Mouse (Mus musculus) cerebellum, postnatal 10 days (tissue): Measurements from ENCODE around the gene Plin1.
A peak's percentile ranks its signal among the peaks of the same experiment; 100 is the strongest.

ENCODE experiments used
- DNase-seq, 2 experiments: peaks; one replicate each; pipeline ENCODE4 v3.0.0; 2021; ENCODE audit warnings: mixed read lengths in 2 of 2

Gene Plin1

GRCm38 (mm10) chr7:79732622-79733021, at the start of gene Plin1:
Gene Plin1 (minus strand): TSS chr7:79732903.
- DNase-seq: no peak

GRCm38 (mm10) chr7:79782516-79782855, 49.8 kb upstream of the Plin1 start:
- no peak for DNase-seq

DNA sequence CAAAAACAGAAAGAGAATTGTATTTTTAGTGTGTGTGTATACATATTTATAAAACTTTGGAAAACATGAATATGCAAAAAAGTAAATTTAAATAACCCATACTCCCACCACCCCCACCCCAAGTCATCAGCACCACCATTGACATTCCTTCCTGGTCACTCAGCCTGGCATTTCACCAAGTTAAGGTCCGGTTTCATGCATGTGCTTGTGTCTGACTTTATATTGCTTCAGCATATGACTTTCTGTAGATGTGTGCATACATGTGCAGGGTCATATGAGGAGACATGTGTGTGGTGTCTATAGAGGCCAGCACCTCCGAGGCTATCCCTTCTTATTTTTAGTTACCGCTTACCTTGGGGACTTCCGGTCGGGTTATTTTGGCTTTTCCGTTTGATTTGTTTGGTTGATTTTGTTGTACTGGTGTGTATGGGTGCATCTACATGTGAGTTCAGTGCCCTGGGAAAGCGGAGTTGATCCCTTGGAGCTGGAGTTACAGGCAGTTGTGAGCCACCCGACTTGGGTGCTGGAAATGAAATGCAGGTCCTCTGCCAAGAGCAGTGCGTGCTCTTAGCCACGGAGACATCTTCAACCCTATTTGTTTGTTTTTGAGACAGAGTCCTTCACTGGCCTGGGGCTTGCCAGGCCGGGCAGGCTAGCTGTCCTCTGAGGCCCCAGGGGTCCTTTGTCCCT, 49.3 kb upstream of the Plin1 start:
- DNase-seq: no peak

DNA sequence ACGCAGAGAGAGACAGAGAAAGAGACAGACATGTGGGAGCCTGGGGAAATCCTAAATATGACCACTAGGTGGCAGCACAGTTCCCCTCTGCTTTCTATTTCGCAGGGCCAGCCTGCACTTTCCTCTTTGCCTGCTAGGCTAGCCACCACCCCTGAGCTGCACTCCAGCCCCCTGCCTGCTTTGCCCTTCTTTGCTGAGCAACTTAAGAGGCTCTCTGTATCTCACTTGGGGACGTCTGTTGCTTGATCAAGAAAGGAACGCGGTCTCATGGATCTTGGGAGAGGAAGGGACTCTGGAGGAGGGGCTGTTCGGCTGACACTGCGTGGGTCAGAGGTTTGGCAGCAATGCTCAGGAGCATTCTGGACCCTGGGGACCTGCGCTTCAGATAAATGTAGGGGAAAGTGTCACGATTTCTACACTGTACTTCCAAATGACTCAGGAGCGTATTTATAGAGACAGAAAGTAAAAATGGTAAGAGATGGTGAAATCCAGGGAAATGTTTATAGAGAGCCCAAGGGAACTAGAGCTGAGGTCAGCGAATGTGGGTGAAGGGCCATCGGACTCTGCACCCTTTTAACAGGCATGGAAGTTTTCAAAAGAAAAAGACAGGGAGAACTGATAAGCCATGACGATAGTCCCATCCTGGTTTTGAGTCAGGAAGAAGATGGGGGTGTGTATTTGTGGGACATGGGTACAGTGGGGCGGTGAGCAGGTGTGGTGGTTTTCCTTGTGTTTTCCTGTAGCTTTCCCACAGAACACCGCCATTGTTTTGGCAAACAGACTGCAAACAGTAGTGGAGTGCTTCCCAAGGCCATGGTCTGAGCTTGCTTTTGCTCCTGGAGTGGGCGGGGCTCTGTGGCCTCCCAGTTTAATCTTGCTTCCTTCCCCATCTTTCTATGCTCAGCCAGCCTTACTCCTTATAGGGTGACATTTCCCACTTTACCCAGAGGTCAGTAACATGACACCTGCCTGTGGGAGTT, 48.2 kb upstream of the Plin1 start:
- DNase-seq: peak; percentile 85 to 91

DNA sequence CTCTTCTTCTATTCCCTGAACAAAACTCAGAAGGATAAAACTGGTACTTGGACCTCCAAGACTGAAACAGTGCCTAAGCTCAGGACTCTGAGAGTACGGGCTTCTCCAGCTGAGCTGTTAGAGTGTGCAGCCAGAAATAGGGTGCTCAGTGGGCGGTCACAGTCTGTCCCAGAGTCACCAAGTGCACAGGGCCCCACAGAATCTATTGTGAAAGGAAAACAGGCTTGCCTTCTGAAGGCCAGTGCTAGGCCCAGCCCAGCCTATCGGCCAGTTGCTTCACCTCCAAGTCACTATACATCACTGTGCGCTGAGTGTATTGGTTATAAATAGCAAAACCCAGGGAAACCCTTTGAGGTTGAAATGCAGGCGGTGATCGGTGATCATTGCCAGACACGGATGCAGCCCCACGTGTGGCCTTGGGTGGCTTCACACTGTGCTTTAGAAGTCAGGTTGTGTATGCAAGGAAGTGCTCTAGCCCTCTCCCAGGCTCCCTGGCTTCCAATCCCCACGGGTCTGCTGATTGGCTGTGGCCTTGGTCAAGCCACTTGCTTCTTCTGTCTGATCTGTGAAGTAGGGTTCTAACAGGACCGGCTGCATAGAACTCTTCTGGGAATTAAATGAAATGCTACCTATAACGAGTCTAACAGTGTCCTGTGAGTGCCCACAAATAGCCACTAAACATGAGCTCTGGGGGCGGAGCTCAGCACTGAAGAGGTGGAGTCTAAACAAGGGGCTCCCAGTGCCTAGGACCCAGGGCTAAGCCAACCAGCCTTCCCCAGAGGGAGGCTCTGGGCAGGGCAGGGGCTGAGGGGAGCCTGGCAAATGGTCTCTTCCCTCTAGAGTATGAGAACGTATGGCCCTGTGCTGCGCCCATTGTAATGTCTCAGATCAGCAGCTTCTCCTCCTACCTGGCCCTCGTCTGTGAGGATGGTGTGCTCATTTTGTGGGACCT, 39.1 kb upstream of the Plin1 start:
- no peak for DNase-seq

DNA sequence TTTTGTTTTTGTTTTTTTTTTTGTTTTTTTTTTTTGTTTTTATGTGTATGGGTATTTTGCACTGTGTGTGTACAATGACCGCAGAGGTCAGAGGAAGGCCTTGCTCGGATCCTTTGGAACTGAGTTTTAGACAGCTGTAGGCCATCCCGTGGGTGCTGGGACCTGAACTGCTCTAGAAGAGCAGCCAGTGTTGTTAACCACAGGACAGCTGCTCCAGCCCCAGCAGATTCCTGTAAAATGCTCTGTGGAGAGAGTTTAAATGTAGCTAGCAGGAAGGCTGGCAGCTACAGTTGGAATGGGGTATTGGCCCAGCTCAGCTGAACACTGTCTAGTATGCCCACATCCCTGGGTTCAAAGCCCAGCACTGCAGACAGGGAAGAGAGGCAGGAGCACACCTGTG, 37.0 kb upstream of the Plin1 start:
- no peak for DNase-seq

- no peak for DNase-seq
Measured at GRCm38 (mm10) chr7:79765991-79766390, 33.3 kb upstream of the Plin1 start.

DNA sequence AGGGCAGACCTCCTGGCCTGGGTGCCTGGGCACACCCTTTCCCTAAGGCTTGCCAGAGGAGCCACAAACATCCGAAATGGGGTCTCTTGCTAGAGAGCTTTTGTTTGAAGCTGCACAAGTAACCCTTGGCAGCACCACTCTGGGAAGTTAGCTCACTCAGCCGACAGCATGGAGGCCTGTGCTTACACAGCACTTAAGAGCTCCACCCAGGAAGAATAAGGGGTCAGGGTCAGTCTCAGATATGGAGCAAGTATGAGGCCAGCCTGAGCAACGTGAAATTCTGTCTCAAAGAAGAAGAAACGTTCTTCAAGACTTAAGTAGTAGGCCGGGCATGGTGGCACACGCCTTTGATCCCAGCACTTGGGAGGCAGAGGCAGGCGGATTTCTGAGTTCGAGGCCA, 29.4 kb upstream of the Plin1 start:
- DNase-seq: no peak

DNA sequence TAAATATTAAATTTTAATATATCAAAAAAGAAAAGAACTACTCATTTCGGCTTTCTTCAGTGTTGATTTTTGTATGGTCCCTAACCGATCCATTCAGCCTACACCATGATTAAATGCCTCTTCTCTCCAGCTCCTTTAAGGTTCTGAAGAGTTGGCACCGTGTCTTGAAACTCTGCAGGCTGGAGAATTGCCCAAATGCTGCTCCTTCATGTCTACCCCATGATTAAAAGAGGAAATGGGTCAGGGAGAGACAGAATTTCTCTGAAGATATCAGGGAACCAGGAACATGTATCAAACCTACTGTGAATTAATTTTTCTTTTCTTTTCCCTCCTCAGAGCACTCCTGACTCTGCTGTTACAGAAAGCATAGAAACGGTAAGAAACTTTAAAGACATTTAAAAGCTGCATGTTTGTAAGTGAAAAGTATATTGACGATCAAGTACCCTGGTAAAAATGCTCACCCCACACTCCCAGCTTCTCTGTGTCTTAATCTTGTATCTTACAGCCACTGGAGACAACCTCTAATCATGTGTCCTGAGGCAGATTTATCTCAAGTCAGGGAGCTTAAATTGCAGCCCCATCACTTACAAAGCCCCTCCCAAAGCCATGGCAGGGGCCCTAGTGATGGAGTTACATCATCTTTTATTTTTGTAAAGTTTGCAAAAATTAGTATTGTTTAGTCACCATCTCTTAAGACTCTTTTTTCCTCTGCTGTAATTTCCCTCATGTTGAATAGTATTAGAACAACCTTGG, 28.6 kb upstream of the Plin1 start:
- DNase-seq: peak; percentile 46 to 54

- no peak for DNase-seq
Measured at GRCm38 (mm10) chr7:79759766-79760165, 27.1 kb upstream of the Plin1 start.

DNA sequence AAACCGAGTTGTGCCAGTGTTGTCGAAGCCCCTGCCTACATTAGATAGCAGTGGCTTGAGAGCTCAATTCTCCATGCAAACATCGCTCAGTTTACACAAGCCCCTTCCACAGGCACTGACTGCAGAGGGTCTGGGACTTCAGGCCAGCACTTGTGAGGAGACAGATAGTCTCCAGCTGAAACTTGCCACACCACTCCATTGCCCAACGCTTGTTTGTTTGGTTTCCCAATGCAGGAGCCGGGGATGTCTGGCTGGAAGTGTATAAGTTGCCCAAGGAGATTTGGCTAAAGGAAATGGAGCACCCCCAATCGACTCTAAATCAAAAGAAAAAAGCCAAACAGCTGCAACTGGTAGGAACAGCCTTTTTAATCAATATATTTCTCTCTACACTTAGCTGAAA, 25.5 kb upstream of the Plin1 start:
- no peak for DNase-seq

- DNase-seq: no peak
Measured at GRCm38 (mm10) chr7:79756334-79756733, 23.6 kb upstream of the Plin1 start.

GRCm38 (mm10) chr7:79749511-79749910, 16.8 kb upstream of the Plin1 start:
- DNase-seq: no peak

DNA sequence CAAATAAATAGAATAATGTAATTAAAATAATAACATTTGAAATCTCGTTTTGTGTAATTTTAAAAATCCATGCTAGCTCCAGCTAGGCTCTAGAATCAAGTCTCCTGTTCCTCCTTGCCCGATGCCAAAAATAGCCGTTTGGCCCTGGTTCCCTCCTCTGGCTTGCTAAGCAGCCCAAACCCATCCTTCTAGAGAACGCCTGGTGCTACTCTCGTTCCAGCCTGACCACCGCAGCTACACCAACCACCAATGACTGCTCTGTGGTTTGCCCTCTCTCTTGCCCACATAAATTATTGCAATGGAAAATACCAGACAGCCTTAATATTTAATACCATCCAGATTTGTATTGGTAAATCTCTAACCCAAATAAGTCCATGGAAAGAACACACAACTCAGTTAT, 15.0 kb upstream of the Plin1 start:
- no peak for DNase-seq

DNA sequence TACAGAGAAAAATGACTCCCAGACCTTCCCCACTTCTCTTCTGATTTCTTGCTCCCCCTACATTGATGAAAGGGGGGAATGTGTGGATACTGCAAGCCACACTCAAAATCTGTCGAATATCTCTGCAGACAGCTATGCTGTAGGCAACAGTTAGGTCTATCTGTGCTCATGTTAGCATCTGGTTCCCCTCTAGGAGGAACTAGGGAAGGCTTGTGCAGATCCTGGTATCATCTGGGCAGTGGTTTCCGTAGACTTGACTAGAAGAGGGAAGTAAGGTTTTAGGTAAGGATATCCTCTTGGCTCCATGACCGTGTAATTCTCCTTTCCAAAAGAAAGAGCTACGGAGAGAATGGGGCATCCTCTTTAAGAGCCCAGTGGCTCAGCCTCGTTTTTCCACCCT, 11.9 kb upstream of the Plin1 start:
- no peak for DNase-seq

- DNase-seq: no peak
Measured at GRCm38 (mm10) chr7:79744051-79744450, 11.3 kb upstream of the Plin1 start.

- peak; percentile 84 to 85 for DNase-seq
Measured at GRCm38 (mm10) chr7:79742659-79743536, 10.2 kb upstream of the Plin1 start, which contains the start of the genes Pex11a and Wdr93. Gene Pex11a (minus strand): TSS chr7:79743131. Gene Wdr93 (plus strand): TSS chr7:79743163.

GRCm38 (mm10) chr7:79742277-79742658, 9.6 kb upstream of the Plin1 start:
- DNase-seq: no peak

- DNase-seq: no peak
Measured at GRCm38 (mm10) chr7:79740279-79740678, 7.6 kb upstream of the Plin1 start.

DNA sequence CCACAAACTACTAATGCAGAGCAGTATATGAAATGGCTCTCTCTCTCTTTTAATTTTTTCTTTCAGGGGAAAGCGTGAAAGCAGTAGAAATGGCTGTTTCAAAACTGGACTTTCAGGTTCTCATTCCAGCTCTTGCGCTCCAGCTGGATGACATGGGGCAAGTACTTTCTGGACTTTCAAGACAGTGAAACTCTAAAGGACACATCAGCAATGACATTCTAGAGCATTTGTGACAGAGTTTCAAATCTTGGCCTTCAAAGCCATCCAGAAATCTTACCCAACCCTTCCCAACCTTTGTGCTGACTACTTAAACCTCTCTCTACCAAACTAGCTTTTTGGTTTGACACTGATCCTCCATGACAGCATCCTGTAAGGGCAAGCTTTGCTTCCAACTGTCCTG, 6.2 kb upstream of the Plin1 start:
- DNase-seq: no peak

DNA sequence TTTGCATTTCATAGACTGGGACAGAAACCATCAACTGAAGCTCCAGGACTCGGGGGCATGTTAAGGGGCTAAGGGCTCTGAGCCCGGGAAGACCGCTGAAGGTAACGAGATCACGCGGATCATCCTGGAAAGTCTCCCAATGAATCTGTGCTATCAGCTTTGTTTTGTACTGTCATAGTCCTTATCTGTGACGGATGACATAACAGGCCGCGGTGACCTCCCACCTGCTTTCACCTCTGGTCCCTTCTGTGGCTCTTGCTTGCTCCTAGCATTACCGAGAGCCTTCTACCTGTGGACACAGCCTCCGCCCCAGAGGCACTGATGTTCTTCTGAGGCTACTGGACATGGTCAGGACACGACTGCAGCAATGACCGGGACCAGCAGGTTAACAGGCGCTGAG, 3.8 kb upstream of the Plin1 start:
- no peak for DNase-seq
